ENCODE assay signal across 9 mouse cellular contexts in genomic region chr7:92323710-92324109, GRCm38 (mm10).
DNase-seq lines count a peak whose midpoint lies in the region; ATAC-seq and TF ChIP-seq lines count a peak whose summit lies in the region.
"Had no signal": no experiment of that assay in that cellular context is flagged by ENCODE, and none has a peak within 500 bp of the region (broad histone marks: within the 10 kb centered on the region; RNA-seq: fewer than 3 reads in every experiment).

No protein-coding gene starts in this region.

- 42% methylated on average over 4 of the region's 4 CpGs for WGBS in limb, embryonic 14.5 days
- 54% methylated on average over 4 of the region's 4 CpGs for WGBS in limb, embryonic 10.5 days
- WGBS in intestine, postnatal 0 days, result 46% methylated on average over 4 of the region's 4 CpGs

- H3K27me3 ChIP-seq in limb, embryonic 14.5 days (ENCODE audit: control insufficient read depth, insufficient read depth, low read length), result no peaks in the 10 kb centered on the region
- no peaks in the 10 kb centered on the region for H3K27me3 ChIP-seq in limb, embryonic 10.5 days (ENCODE audit: low read depth, poor library complexity, severe bottlenecking)
- H3K27me3 ChIP-seq in intestine, postnatal 0 days (replicated peaks; ENCODE audit: control insufficient read depth, insufficient read depth, low read length), result no peaks in the 10 kb centered on the region
- H3K27me3 ChIP-seq: limb, embryonic 13.5 days had no signal

- TF ChIP-seq POLR2A in limb, embryonic 14.5 days (IDR thresholded peaks at IDR 0.05; ENCODE audit: borderline replicate concordance, extremely low read depth, insufficient read depth, insufficient read length), result no peak

- no peak overlapping the region for H3K27ac ChIP-seq in limb, embryonic 14.5 days (replicated peaks; ENCODE audit: low read depth, low read length)
- no peak overlapping the region for H3K27ac ChIP-seq in limb, embryonic 10.5 days
- H3K27ac ChIP-seq in intestine, postnatal 0 days (ENCODE audit: low read depth, low read length), result no peak overlapping the region
- H3K27ac ChIP-seq: limb, embryonic 13.5 days had no signal

- intact Hi-C loops in left cerebral cortex, postnatal 36 days (cut with DNase I), result loop anchor here (2.0 kb wide), 1 partner anchor 221 kb away; no protein-coding TSS in a partner anchor

- H3K9me3 ChIP-seq in limb, embryonic 14.5 days (ENCODE audit: control insufficient read depth, low read length), result no peaks in the 10 kb centered on the region
- H3K9me3 ChIP-seq in limb, embryonic 10.5 days (replicated peaks), result no peaks in the 10 kb centered on the region
- H3K9me3 ChIP-seq in intestine, postnatal 0 days (ENCODE audit: control insufficient read depth), result no peaks in the 10 kb centered on the region
- H3K9me3 ChIP-seq: limb, embryonic 13.5 days had no signal

- no peak overlapping the region for H3K4me2 ChIP-seq in limb, embryonic 14.5 days (replicated peaks; ENCODE audit: low read depth, low read length, severe bottlenecking)
- H3K4me2 ChIP-seq in intestine, postnatal 0 days (replicated peaks; ENCODE audit: low read depth), result no peak overlapping the region
- H3K4me2 ChIP-seq: limb, embryonic 13.5 days had no signal

- no peak overlapping the region for H3K9ac ChIP-seq in limb, embryonic 14.5 days (ENCODE audit: low read depth, low read length, severe bottlenecking)
- H3K9ac ChIP-seq in intestine, postnatal 0 days (ENCODE audit: low read depth, low read length), result no peak overlapping the region
- H3K9ac ChIP-seq: limb, embryonic 13.5 days had no signal

- no peaks in the 10 kb centered on the region for H3K36me3 ChIP-seq in limb, embryonic 14.5 days (ENCODE audit: control insufficient read depth, insufficient read depth, low read length)
- H3K36me3 ChIP-seq in limb, embryonic 10.5 days, result no peaks in the 10 kb centered on the region
- no peaks in the 10 kb centered on the region for H3K36me3 ChIP-seq in intestine, postnatal 0 days (ENCODE audit: control insufficient read depth, insufficient read depth)
- H3K36me3 ChIP-seq: limb, embryonic 13.5 days had no signal

- no peak for ATAC-seq in limb, embryonic 14.5 days (ENCODE audit: low FRiP score, low read depth)
- ATAC-seq in intestine, postnatal 0 days, result no peak

- peak; percentile 44 for DNase-seq in limb, embryonic 14.5 days (ENCODE audit: low spot score)
- DNase-seq in limb, embryonic 10.5 days (ENCODE audit: low spot score), result no peak
- DNase-seq in ZHBTc4 (ENCODE audit: low read depth, low spot score), result peak; percentile 24
- peak; percentile 53 to 65 for DNase-seq in cerebellum, postnatal 36 days
- peak; percentile 36 for DNase-seq in retina, postnatal 1 day
- DNase-seq in spleen, postnatal 4 days (ENCODE audit: low spot score in 2 of 2), result no peak
- DNase-seq in left cerebral cortex, postnatal 36 days (ENCODE audit: low spot score in 2 of 2), result no peak

- TF ChIP-seq CTCF in intestine, postnatal 0 days (IDR thresholded peaks at IDR 0.05; ENCODE audit: low read depth), result peak; percentile 77

- no peak overlapping the region for H3K4me3 ChIP-seq in limb, embryonic 14.5 days (replicated peaks; ENCODE audit: low read length)
- H3K4me3 ChIP-seq in limb, embryonic 10.5 days, result no peak overlapping the region
- no peak overlapping the region for H3K4me3 ChIP-seq in intestine, postnatal 0 days (ENCODE audit: low read depth, low read length)
- H3K4me3 ChIP-seq: limb, embryonic 13.5 days had no signal

- H3K4me1 ChIP-seq in limb, embryonic 14.5 days (ENCODE audit: control insufficient read depth, insufficient read depth, low read length), result no peaks in the 10 kb centered on the region
- H3K4me1 ChIP-seq in limb, embryonic 10.5 days, result no peaks in the 10 kb centered on the region
- no peaks in the 10 kb centered on the region for H3K4me1 ChIP-seq in intestine, postnatal 0 days (replicated peaks; ENCODE audit: control insufficient read depth, insufficient read depth, low read length)

Comparison
In these comparisons a context has a peak if more than half of its experiments do, and no peak if none do; other contexts are left out.
1. DNase-seq: peak in limb, embryonic 14.5 days (single experiment), ZHBTc4 (single experiment), cerebellum, postnatal 36 days (2 of 2) and retina, postnatal 1 day (single experiment); none in limb, embryonic 10.5 days (single experiment), spleen, postnatal 4 days (0 of 2) and left cerebral cortex, postnatal 36 days (0 of 2).